Mouse (Mus musculus) liver, embryonic 14.5 days (tissue): ENCODE data around the gene Olfr689. TPM values are rescaled to one million over a fixed set of nuclear protein-coding genes. Genes with fewer than 3 reads are reported as not detected.

Experiments used
- ATAC-seq: fragments of 200-750 bp; cut with Nextera tagmentation; 2 replicates; pipeline ENCODE4 v1.8.0; 2017; ENCODE audit warnings: moderate number of reproducible peaks, mild to moderate bottlenecking, moderate library complexity; ENCODE audit not compliant: insufficient read depth
- DNase-seq, 3 experiments: peaks; one replicate each; pipeline ENCODE4 v3.0.0-alpha.2; 2012 to 2013; ENCODE audit warnings: low read depth in 3 of 3, low spot score in 3 of 3
- H3K27ac ChIP-seq: fragments of 300-500 bp; sonication (generic); 2 replicates; pipeline ENCODE4 v1.5.1; 2014; ENCODE audit warnings: moderate library complexity, mild to moderate bottlenecking, control low read depth, inconsistent platforms
- H3K27me3 ChIP-seq: fragments of 300-500 bp; sonication (generic); 2 replicates; pipeline ENCODE4 v1.6.1; 2014; ENCODE audit warnings: mild to moderate bottlenecking, low read length, moderate library complexity; ENCODE audit not compliant: control insufficient read depth, insufficient read depth
- H3K36me3 ChIP-seq: fragments of 300-500 bp; sonication (generic); replicated peaks from 2 replicates; pipeline ENCODE4 v1.6.1; 2014; ENCODE audit warnings: low read depth; ENCODE audit not compliant: control insufficient read depth, insufficient read depth
- H3K4me1 ChIP-seq, 2 experiments: fragments of 200-500 bp in 1 of 2; fragments of 300-500 bp in 1 of 2; sonication (generic) in 1 of 2; replicated peaks; 2 replicates each; pipeline ENCODE4 v1.6.1; 2012 to 2014; ENCODE audit warnings: antibody characterized with exemption in 1 of 2, inconsistent platforms in 1 of 2, low read length in 1 of 2; ENCODE audit not compliant: control insufficient read depth in 2 of 2, insufficient read depth in 2 of 2
- H3K4me2 ChIP-seq: fragments of 300-500 bp; sonication (generic); 2 replicates; pipeline ENCODE4 v1.6.1; 2014; ENCODE audit warnings: low read depth, mild to moderate bottlenecking, control low read depth, moderate library complexity
- H3K4me3 ChIP-seq, 2 experiments: fragments of 200-500 bp in 1 of 2; fragments of 300-500 bp in 1 of 2; sonication (generic) in 1 of 2; 2 replicates each; pipeline ENCODE4 v1.5.1; 2012 to 2014; ENCODE audit warnings: low read depth in 2 of 2, low read length in 2 of 2, mild to moderate bottlenecking in 2 of 2, control low read depth in 1 of 2, inconsistent platforms in 1 of 2, moderate library complexity in 1 of 2; ENCODE audit not compliant: insufficient read depth in 1 of 2
- H3K9ac ChIP-seq: fragments of 300-500 bp; sonication (generic); replicated peaks from 2 replicates; pipeline ENCODE4 v1.6.1; 2014; ENCODE audit warnings: mild to moderate bottlenecking, control low read depth, moderate library complexity
- H3K9me3 ChIP-seq: fragments of 300-500 bp; sonication (generic); 2 replicates; pipeline ENCODE4 v1.6.1; 2016; ENCODE audit warnings: low read length, mixed read lengths; ENCODE audit not compliant: control insufficient read depth
- CTCF ChIP-seq: IDR thresholded peaks from 2 replicates; pipeline ENCODE4 v1.5.1; 2016; ENCODE audit warnings: antibody characterized with exemption, low read depth, control low read depth
- EP300 ChIP-seq: IDR thresholded peaks from 2 replicates; pipeline ENCODE4 v1.6.1; 2016; ENCODE audit warnings: antibody characterized with exemption, low read depth
- WGBS: fragments of 180-500 bp; shearing (Covaris S2); extraction: QIAGEN DNeasy Blood & Tissue Kit; methylation state at CpG from one replicate; pipeline ENCODE4 v1.1.7; 2014; ENCODE audit not compliant: insufficient replicate concordance; 5-methylcytosine and 5-hydroxymethylcytosine counted together
- polyA plus RNA-seq, 2 experiments: library from polyadenylated mRNA; depleted of rRNA in 1 of 2; stranded (reverse) in 1 of 2; unstranded in 1 of 2; fragments of >200 nt; fragmentation: Nextera tagmentation in 1 of 2; extraction: Ambion mirVana in 1 of 2; gene quantifications; 2 replicates each; pipeline versions ENCODE4 v1.2.1 to v1.2.3; 2012 to 2014

The Olfr689 gene
- polyA plus RNA-seq, 2 experiments, result not detected

DNA sequence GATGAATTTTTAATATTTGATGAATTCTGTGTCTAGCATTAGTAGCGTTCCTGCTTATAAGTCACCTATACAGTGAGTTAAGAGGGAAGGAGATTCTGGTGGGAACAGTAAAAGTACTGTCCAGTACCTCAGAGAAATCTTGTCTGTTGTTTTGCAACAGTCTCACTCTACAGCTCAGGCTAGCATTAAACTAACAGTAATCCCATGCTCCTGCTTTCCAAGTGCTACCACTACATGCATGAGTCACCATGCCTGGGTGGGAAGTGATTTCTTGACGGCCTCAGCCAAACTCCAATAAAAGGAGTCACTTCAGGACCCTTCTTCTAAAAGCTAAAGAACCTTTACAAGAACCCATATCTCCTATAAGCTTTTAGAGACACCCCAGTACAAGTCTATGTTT is 50.7 kb downstream of the Olfr689 start:
- Histone ChIP-seq H3K9ac (no peak overlapping the region), H3K27ac (no peak overlapping the region), H3K4me2 (no peak overlapping the region), H3K36me3 (no peaks in the 10 kb centered on the region), H3K27me3 (no peaks in the 10 kb centered on the region), H3K4me1 (no peaks in the 10 kb centered on the region), H3K4me3 (no peak overlapping the region), H3K9me3 (no peaks in the 10 kb centered on the region)
- TF ChIP-seq CTCF, result no peak
- no peak for TF ChIP-seq EP300
- ATAC-seq (no peak), DNase-seq (no peak)
- 62% methylated on average over 2 of the region's 2 CpGs for WGBS

DNA sequence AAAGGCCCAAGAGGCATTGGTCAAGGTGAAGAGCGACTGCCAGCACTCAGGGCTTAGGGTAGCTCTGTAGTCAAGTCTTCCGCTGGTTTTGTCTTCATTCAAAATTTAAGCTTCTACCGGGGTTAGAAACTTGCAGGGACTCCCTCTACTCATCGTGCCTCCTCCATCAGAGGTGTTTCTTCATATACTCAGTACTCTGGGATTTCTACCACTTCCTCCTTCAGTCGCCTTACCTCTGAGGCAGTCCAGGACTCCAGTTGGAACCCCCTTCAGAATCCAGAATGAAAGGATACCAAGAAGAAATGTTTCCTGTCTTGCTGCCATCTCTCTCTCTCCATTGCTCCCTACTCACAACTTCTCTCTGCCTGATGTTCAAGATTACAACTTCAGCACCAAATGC is 56.3 kb downstream of the Olfr689 start:
- Histone ChIP-seq H3K4me1 (no peaks in the 10 kb centered on the region), H3K4me2 (no peak overlapping the region), H3K9me3 (no peaks in the 10 kb centered on the region), H3K36me3 (no peaks in the 10 kb centered on the region), H3K27me3 (no peaks in the 10 kb centered on the region), H3K9ac (no peak overlapping the region), H3K27ac (no peak overlapping the region), H3K4me3 (no peak overlapping the region)
- no peak for DNase-seq
- TF ChIP-seq EP300 (no peak), CTCF (no peak)
- WGBS, result 66% methylated on average over 5 of the region's 5 CpGs
- ATAC-seq, result no peak

DNA sequence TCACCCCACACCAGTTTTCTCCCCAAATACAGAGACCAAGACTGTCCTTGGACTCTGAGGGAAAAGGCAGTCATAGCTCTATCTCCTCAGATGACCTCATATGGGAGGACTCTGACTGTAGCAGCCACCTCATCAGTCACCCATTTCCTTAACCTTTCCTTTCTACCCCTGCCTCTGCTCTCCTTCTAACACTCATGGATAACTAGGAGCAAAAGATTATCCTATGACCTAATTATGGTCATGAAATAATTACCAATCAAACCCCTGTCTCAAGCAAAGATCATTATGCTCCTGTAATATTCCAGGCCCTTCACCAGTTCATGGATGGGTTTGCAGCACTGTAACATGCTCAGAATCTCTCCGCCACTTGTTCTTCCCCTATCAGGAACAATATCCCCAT is 57.0 kb downstream of the Olfr689 start, which contains the start of gene Olfr692:
TSS of gene Olfr692 (plus strand) at position 301 of the 400 bp plus-strand sequence.
- Histone ChIP-seq H3K9ac (no peak within 1 kb of the TSS), H3K27ac (no peak within 1 kb of the TSS), H3K36me3 (no peaks in the 10 kb centered on the region), H3K27me3 (no peaks in the 10 kb centered on the region), H3K4me2 (no peak within 1 kb of the TSS), H3K4me1 (no peaks in the 10 kb centered on the region), H3K4me3 (no peak within 1 kb of the TSS), H3K9me3 (no peaks in the 10 kb centered on the region)
- ATAC-seq, result no peak
- DNase-seq, result no peak
- TF ChIP-seq CTCF (no peak), EP300 (no peak)
- 62% methylated on average over 1 of the region's 1 CpGs for WGBS

DNA sequence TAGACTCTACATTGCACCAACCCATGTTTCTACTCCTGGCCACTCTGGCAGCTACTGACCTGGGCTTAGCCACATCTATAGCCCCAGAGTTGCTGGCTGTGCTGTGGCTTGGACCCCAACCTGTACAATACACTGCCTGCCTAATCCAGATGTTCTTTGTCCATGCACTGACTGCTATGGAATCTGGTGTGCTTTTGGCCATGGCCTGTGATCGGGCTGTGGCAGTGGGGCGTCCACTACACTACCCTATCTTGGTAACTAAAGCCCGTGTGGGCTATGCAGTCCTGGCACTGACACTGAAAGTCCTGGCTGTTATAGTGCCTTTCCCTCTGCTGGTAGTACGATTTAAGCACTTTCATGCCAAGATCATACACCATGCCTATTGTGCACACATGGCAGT is 57.6 kb downstream of the Olfr689 start:
- Histone ChIP-seq H3K9ac (no peak overlapping the region), H3K36me3 (no peaks in the 10 kb centered on the region), H3K4me2 (no peak overlapping the region), H3K27ac (no peak overlapping the region), H3K9me3 (no peaks in the 10 kb centered on the region), H3K4me1 (peaks cover 0 to 2% of the 10 kb centered on the region in 2 experiments; a peak in 2 of 4 replicates), H3K27me3 (no peaks in the 10 kb centered on the region), H3K4me3 (no peak overlapping the region)
- DNase-seq, result no peak
- 80% methylated on average over 4 of the region's 4 CpGs for WGBS
- ATAC-seq, result no peak
- TF ChIP-seq CTCF, result no peak
- no peak for TF ChIP-seq EP300

Other genes with a start within 250 kb of the Olfr689 start
- not detected in 2 replicates for gene Olfr678, start 246.7 kb upstream of the Olfr689 start, polyA plus RNA-seq (2012; rRNA removed)
- not detected in 2 replicates for gene Olfr678, start 246.7 kb upstream of the Olfr689 start, polyA plus RNA-seq (2014; fragmentation: Nextera tagmentation; extraction: Ambion mirVana)
- not detected in 2 replicates for gene Olfr679, start 230.0 kb upstream of the Olfr689 start, polyA plus RNA-seq (2012; rRNA removed)
- gene Olfr679, start 230.0 kb upstream of the Olfr689 start, polyA plus RNA-seq (2014; fragmentation: Nextera tagmentation; extraction: Ambion mirVana), result not detected in 2 replicates
- gene Olfr680-ps1, start 218.3 kb upstream of the Olfr689 start, polyA plus RNA-seq (2012; rRNA removed), result not detected in 2 replicates
- gene Olfr680-ps1, start 218.3 kb upstream of the Olfr689 start, polyA plus RNA-seq (2014; fragmentation: Nextera tagmentation; extraction: Ambion mirVana), result not detected in 2 replicates
- not detected in 2 replicates for gene Olfr681, start 194.3 kb upstream of the Olfr689 start, polyA plus RNA-seq (2012; rRNA removed)
- not detected in 2 replicates for gene Olfr681, start 194.3 kb upstream of the Olfr689 start, polyA plus RNA-seq (2014; fragmentation: Nextera tagmentation; extraction: Ambion mirVana)
- not detected in 2 replicates for gene Olfr683, start 164.2 kb upstream of the Olfr689 start, polyA plus RNA-seq (2012; rRNA removed)
- gene Olfr683, start 164.2 kb upstream of the Olfr689 start, polyA plus RNA-seq (2014; fragmentation: Nextera tagmentation; extraction: Ambion mirVana), result not detected in 2 replicates
- gene Olfr684, start 147.5 kb upstream of the Olfr689 start, polyA plus RNA-seq (2012; rRNA removed), result not detected in 2 replicates
- gene Olfr684, start 147.5 kb upstream of the Olfr689 start, polyA plus RNA-seq (2014; fragmentation: Nextera tagmentation; extraction: Ambion mirVana), result not detected in 2 replicates
- not detected in 2 replicates for gene Olfr685, start 125.2 kb upstream of the Olfr689 start, polyA plus RNA-seq (2012; rRNA removed)
- gene Olfr685, start 125.2 kb upstream of the Olfr689 start, polyA plus RNA-seq (2014; fragmentation: Nextera tagmentation; extraction: Ambion mirVana), result not detected in 2 replicates
- not detected in 2 replicates for gene Olfr686, start 103.7 kb upstream of the Olfr689 start, polyA plus RNA-seq (2012; rRNA removed)
- gene Olfr686, start 103.7 kb upstream of the Olfr689 start, polyA plus RNA-seq (2014; fragmentation: Nextera tagmentation; extraction: Ambion mirVana), result not detected in 2 replicates
- gene Olfr688, start 23.1 kb upstream of the Olfr689 start, polyA plus RNA-seq (2012; rRNA removed), result not detected in 2 replicates
- not detected in 2 replicates for gene Olfr688, start 23.1 kb upstream of the Olfr689 start, polyA plus RNA-seq (2014; fragmentation: Nextera tagmentation; extraction: Ambion mirVana)
- not detected in 2 replicates for gene Olfr690, start 22.9 kb downstream of the Olfr689 start, polyA plus RNA-seq (2012; rRNA removed)
- gene Olfr690, start 22.9 kb downstream of the Olfr689 start, polyA plus RNA-seq (2014; fragmentation: Nextera tagmentation; extraction: Ambion mirVana), result not detected in 2 replicates
- gene Olfr691, start 31.1 kb downstream of the Olfr689 start, polyA plus RNA-seq (2012; rRNA removed), result not detected in 2 replicates
- gene Olfr691, start 31.1 kb downstream of the Olfr689 start, polyA plus RNA-seq (2014; fragmentation: Nextera tagmentation; extraction: Ambion mirVana), result not detected in 2 replicates
- gene Olfr692, start 57.1 kb downstream of the Olfr689 start, polyA plus RNA-seq (2012; rRNA removed), result not detected in 2 replicates
- gene Olfr692, start 57.1 kb downstream of the Olfr689 start, polyA plus RNA-seq (2014; fragmentation: Nextera tagmentation; extraction: Ambion mirVana), result not detected in 2 replicates
- gene Gm5901, start 63.9 kb downstream of the Olfr689 start, polyA plus RNA-seq (2012; rRNA removed), result not detected in 2 replicates
- not detected in 2 replicates for gene Gm5901, start 63.9 kb downstream of the Olfr689 start, polyA plus RNA-seq (2014; fragmentation: Nextera tagmentation; extraction: Ambion mirVana)
- gene Fam160a2, start 88.9 kb downstream of the Olfr689 start, polyA plus RNA-seq (2012; rRNA removed), result 8.1 and 8.7 TPM in 2 replicates
- 7.4 and 8.1 TPM in 2 replicates for gene Fam160a2, start 88.9 kb downstream of the Olfr689 start, polyA plus RNA-seq (2014; fragmentation: Nextera tagmentation; extraction: Ambion mirVana)
- 0.02 TPM in 1 of 2 replicates, not detected in the other for gene Cnga4, start 93.4 kb downstream of the Olfr689 start, polyA plus RNA-seq (2012; rRNA removed)
- gene Cnga4, start 93.4 kb downstream of the Olfr689 start, polyA plus RNA-seq (2014; fragmentation: Nextera tagmentation; extraction: Ambion mirVana), result not detected in 2 replicates
- not detected in 2 replicates for gene Cckbr, start 114.6 kb downstream of the Olfr689 start, polyA plus RNA-seq (2012; rRNA removed)
- not detected in 2 replicates for gene Cckbr, start 114.6 kb downstream of the Olfr689 start, polyA plus RNA-seq (2014; fragmentation: Nextera tagmentation; extraction: Ambion mirVana)
- gene Cavin3, start 171.1 kb downstream of the Olfr689 start, polyA plus RNA-seq (2012; rRNA removed), result 2.3 and 2.6 TPM in 2 replicates
- gene Cavin3, start 171.1 kb downstream of the Olfr689 start, polyA plus RNA-seq (2014; fragmentation: Nextera tagmentation; extraction: Ambion mirVana), result 4.1 and 4.7 TPM in 2 replicates
- gene Smpd1, start 243.2 kb downstream of the Olfr689 start, polyA plus RNA-seq (2012; rRNA removed), result 9.3 and 11.5 TPM in 2 replicates
- 22.3 and 25.2 TPM in 2 replicates for gene Smpd1, start 243.2 kb downstream of the Olfr689 start, polyA plus RNA-seq (2014; fragmentation: Nextera tagmentation; extraction: Ambion mirVana)